Mouse (Mus musculus): ENCODE data around the gene Ugdh.

DNA sequence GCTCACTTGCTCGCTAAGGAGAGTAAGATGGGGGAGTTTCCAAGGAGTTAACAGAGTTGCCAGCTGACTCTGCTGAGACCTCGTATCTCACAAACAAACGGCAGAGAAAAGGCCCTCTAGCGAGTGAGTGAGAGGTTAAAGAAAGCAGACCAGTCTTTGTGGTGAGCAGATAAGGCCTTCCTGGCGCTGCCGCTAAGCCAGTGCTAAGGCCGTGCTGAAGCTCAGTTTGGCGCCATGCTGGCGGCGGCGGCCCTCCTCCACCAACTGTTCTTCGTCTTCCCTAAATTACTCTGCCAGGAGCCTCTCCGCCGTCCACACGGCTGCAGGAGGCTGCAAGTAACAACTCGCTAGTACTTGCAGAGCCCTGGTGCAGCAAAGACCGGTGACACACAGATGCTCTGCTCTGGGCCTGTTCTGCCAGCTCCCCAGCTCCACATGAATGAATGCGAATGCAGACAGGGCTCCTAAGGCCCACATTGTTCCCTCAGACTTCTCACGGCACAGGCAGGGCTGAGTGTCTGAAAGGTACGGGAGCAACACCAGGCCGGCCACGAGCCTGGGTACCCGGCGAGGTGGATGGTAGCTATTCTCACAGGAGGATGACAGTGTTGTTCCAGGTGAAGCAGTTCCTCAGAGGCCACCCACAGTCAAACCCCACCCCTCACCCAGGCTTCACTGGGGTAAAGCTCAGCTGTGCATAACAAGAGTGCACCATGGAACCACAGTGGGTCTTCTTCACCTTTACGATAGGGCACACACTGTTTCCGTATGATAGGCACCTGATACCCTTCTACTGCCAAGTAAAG lies 19.9 kb downstream of the Ugdh start:
- TF ChIP-seq CTCF (IDR thresholded peaks at IDR 0.05; ENCODE audit: control insufficient read depth, insufficient read depth, low read length) (no peak), POLR2A (IDR thresholded peaks at IDR 0.05; ENCODE audit: borderline replicate concordance, control insufficient read depth, low read depth, low read length) (no peak)

All from bone marrow, adult 2 months (tissue).